8 mouse cellular contexts compared by ENCODE assay signal in the genomic region with DNA sequence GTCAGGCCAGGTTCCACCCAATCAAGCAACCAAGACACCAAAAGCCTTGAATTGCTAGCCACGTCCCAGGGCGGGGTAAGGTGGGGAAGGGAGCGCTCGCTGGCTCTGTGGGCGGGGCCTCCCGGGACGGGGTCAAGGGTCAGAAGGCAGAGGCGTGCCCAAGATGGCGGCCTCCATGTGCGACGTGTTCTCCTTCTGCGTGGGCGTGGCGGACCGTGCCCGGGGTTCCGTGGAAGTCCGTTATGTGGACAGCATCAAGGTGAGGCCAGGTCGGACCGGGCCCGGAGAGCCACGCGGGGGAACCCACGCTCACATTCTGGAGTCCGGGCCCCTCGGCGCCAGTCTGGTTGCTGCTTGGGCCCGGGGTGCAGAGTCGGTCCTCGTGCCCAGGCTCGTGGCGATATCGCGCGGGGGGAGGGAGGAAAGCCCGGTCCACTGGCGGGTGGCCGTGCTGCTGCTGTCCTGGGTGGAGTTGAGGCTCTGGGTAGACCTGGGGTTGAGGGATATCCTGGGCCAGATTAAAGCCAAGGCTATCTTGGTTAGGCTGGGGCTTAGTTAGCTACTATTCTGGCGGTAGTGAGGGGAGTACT. TPM values are rescaled to one million over a fixed set of nuclear protein-coding genes. Genes with fewer than 3 reads are reported as not detected.
DNase-seq lines count a peak whose midpoint lies in the region; ATAC-seq and TF ChIP-seq lines count a peak whose summit lies in the region.

A gene (plus strand): TSS at position 148 of the 590 bp plus-strand sequence.

- under 1% methylated on average over 39 of the region's 39 CpGs for WGBS in forebrain, embryonic 15.5 days
- 3% methylated on average over 38 of the region's 39 CpGs for WGBS in liver, postnatal 0 days (ENCODE audit: insufficient replicate concordance)
- under 1% methylated on average over 39 of the region's 39 CpGs for WGBS in neural tube, embryonic 13.5 days

- H3K4me3 ChIP-seq in ES-E14 (ENCODE audit: insufficient read depth in 1 of 2, low read depth in 1 of 2, low read length in 2 of 2, poor library complexity in 1 of 2, severe bottlenecking in 1 of 2), result peak within 1 kb of the TSS; percentile 91 to 99
- H3K4me3 ChIP-seq in forebrain, embryonic 15.5 days, result peak within 1 kb of the TSS; percentile 80
- peak within 1 kb of the TSS; percentile 66 for H3K4me3 ChIP-seq in liver, postnatal 0 days (ENCODE audit: low read depth, low read length)
- H3K4me3 ChIP-seq in neural tube, embryonic 13.5 days, result peak within 1 kb of the TSS; percentile 88

- H3K27me3 ChIP-seq in forebrain, embryonic 15.5 days, result no peaks in the 10 kb centered on the region
- no peaks in the 10 kb centered on the region for H3K27me3 ChIP-seq in liver, postnatal 0 days (ENCODE audit: insufficient read depth, low read length)
- H3K27me3 ChIP-seq in neural tube, embryonic 13.5 days, result 0 out of 2 replicates have a peak, but pooled peaks cover 10% of the 10 kb centered on the region

- peak within 1 kb of the TSS; percentile 42 for H3K27ac ChIP-seq in ES-E14 (ENCODE audit: insufficient read depth, low read depth, low read length, poor library complexity, severe bottlenecking)
- H3K27ac ChIP-seq in forebrain, embryonic 15.5 days (replicated peaks), result no peak within 1 kb of the TSS
- H3K27ac ChIP-seq in liver, postnatal 0 days (ENCODE audit: low read depth), result no peak within 1 kb of the TSS
- no peak within 1 kb of the TSS for H3K27ac ChIP-seq in neural tube, embryonic 13.5 days (replicated peaks)

- intact Hi-C loops in heart, postnatal 14 days (cut with DNase I), result no loop called here

- H3K4me2 ChIP-seq in forebrain, embryonic 15.5 days (replicated peaks), result peak within 1 kb of the TSS; percentile 90
- H3K4me2 ChIP-seq in liver, postnatal 0 days (ENCODE audit: low read depth, low read length), result peak within 1 kb of the TSS; percentile 82
- peak within 1 kb of the TSS; percentile 80 for H3K4me2 ChIP-seq in neural tube, embryonic 13.5 days

- no peaks in the 10 kb centered on the region for H3K36me3 ChIP-seq in ES-E14 (ENCODE audit: control insufficient read depth, insufficient read depth, low read length, poor library complexity, severe bottlenecking)
- H3K36me3 ChIP-seq in forebrain, embryonic 15.5 days, result no peaks in the 10 kb centered on the region
- H3K36me3 ChIP-seq in liver, postnatal 0 days (replicated peaks; ENCODE audit: insufficient read depth, low read length), result no peaks in the 10 kb centered on the region
- H3K36me3 ChIP-seq in neural tube, embryonic 13.5 days, result no peaks in the 10 kb centered on the region

- peak within 1 kb of the TSS; percentile 92 for H3K9ac ChIP-seq in ES-E14 (ENCODE audit: insufficient read depth, low read depth, low read length, poor library complexity, severe bottlenecking)
- peak within 1 kb of the TSS; percentile 67 for H3K9ac ChIP-seq in forebrain, embryonic 15.5 days (replicated peaks)
- H3K9ac ChIP-seq in liver, postnatal 0 days (replicated peaks), result peak within 1 kb of the TSS; percentile 58
- peak within 1 kb of the TSS; percentile 80 for H3K9ac ChIP-seq in neural tube, embryonic 13.5 days

- in situ Hi-C loops in ES-E14 (cut with MboI; ENCODE audit: low sequenced_read_pairs in 2 of 2, unreplicated experiment in 2 of 2), result no loop called here

- H3K9me3 ChIP-seq in ES-E14 (ENCODE audit: control insufficient read depth, insufficient read depth, low read depth, low read length), result no peaks in the 10 kb centered on the region
- H3K9me3 ChIP-seq in forebrain, embryonic 15.5 days, result no peaks in the 10 kb centered on the region
- no peaks in the 10 kb centered on the region for H3K9me3 ChIP-seq in liver, postnatal 0 days (ENCODE audit: low read length)
- no peaks in the 10 kb centered on the region for H3K9me3 ChIP-seq in neural tube, embryonic 13.5 days

- peaks cover 2 to 3% of the 10 kb centered on the region in 2 experiments; a peak in 3 of 4 replicates for H3K4me1 ChIP-seq in ES-E14 (ENCODE audit: control insufficient read depth in 2 of 2, insufficient read depth in 2 of 2, low read length in 2 of 2, poor library complexity in 1 of 2)
- H3K4me1 ChIP-seq in forebrain, embryonic 15.5 days, result peaks cover 16% of the 10 kb centered on the region
- peaks cover 17% of the 10 kb centered on the region for H3K4me1 ChIP-seq in liver, postnatal 0 days (ENCODE audit: insufficient read depth)
- H3K4me1 ChIP-seq in neural tube, embryonic 13.5 days (replicated peaks), result peaks cover 11% of the 10 kb centered on the region; the same call in 1 of the 2 replicates

- TF ChIP-seq CTCF in liver, postnatal 0 days (IDR thresholded peaks at IDR 0.05; ENCODE audit: low read depth), result no peak

- DNase-seq in ES-E14 (ENCODE audit: low read depth, low spot score), result peak; percentile 89
- DNase-seq in cerebellum, adult 11-12 months, result peak; percentile 78
- peak; percentile 78 to 87 for DNase-seq in heart, postnatal 14 days
- DNase-seq in layer of hippocampus, adult 11-12 months (ENCODE audit: low spot score), result peak; percentile 86
- DNase-seq in liver, postnatal 0 days, result peak; percentile 92
- peak; percentile 98 for DNase-seq in testis, postnatal 10 days (ENCODE audit: low spot score)

- peak; percentile 77 for ATAC-seq in forebrain, embryonic 15.5 days (replicated peaks)
- peak; percentile 96 for ATAC-seq in liver, postnatal 0 days
- peak; percentile 81 for ATAC-seq in neural tube, embryonic 13.5 days (ENCODE audit: low read depth)

- TF ChIP-seq EP300 in liver, postnatal 0 days (IDR thresholded peaks at IDR 0.05; ENCODE audit: low read depth), result no peak

TF ChIP-seq in ES-E14, 5 proteins besides CTCF, POLR2A, EP300 and RAD21:
- TF ChIP-seq MAFK (IDR thresholded peaks at IDR 0.05; ENCODE audit: insufficient read depth, low read depth, low read length), result no peak
- TF ChIP-seq CHD2 (IDR thresholded peaks at IDR 0.05; ENCODE audit: low read depth, low read length), result no peak
- TF ChIP-seq HCFC1 (IDR thresholded peaks at IDR 0.05; ENCODE audit: borderline replicate concordance, insufficient read depth, low read length), result peak; percentile 63; the same call in 1 of the 2 replicates
- no peak for TF ChIP-seq ZC3H11A (IDR thresholded peaks at IDR 0.05; ENCODE audit: borderline replicate concordance, low read depth, low read length)
- no peak for TF ChIP-seq ZNF384 (IDR thresholded peaks at IDR 0.05; ENCODE audit: low read depth, low read length)

RNA-seq across cellular contexts. Expression of the gene that starts here (rescaled TPM):
- total RNA-seq in ES-E14 (2012; rRNA removed), result 94.1 and 125 TPM in 2 replicates
- 54.2 and 56.8 TPM in 2 replicates for polyA plus RNA-seq in forebrain, embryonic 15.5 days (2015; fragmentation: Nextera tagmentation; extraction: Ambion mirVana)
- 1 to 10 TPM; 5.1 to 6.6 TPM for total RNA-seq in heart, postnatal 14 days (2021)
- polyA plus RNA-seq in liver, postnatal 0 days (2015; fragmentation: Nextera tagmentation; extraction: Ambion mirVana), result 9.6 and 11.3 TPM in 2 replicates
- polyA plus RNA-seq in neural tube, embryonic 13.5 days (2015; fragmentation: Nextera tagmentation; extraction: Ambion mirVana), result 54.0 and 61.6 TPM in 2 replicates

Comparison
In these comparisons a context has a peak if more than half of its experiments do, and no peak if none do; other contexts are left out.
1. RNA of the gene that starts here (total RNA-seq): 94.1 to 125 TPM in ES-E14; 5.1 to 6.6 TPM in heart, postnatal 14 days; every median in the first group is over 10 times any median in the second.
2. Peak in every context shown above with its lines, with median percentiles within 50 percentile points of each other: DNase-seq, H3K4me3 ChIP-seq, H3K9ac ChIP-seq, ATAC-seq and H3K4me2 ChIP-seq.